In the genomic region with DNA sequence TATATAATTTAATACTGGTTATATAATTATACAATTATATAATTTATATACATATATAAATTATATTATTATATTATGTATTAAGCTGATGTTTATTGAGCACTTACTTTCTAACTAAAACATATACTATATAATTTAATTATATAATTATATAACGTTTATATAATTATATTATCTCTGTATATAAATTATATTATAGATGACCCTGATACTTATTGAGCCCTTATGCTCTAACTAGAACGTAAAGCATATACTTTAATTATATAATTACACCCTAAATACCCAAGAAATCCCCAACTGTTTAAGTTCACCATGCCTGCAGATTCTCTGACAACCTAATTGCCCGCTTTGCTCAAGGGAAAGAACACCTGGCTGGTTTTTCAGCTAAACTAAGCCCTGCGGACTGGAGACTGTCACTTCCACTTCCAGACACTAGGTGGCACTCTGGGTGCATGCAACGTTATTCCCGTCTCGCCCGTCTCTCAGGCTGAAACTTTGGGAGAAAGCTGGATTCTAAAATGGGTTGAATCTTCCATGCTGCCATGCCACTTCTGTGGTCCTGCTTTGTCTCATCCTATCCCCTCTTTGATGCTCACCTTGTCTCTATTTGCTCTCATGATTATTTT, we compare ENCODE assay signal across 9 mouse cellular contexts.
DNase-seq lines count a peak whose midpoint lies in the region; ATAC-seq lines count a peak whose summit lies in the region.
"Had no signal": no experiment of that assay in that cellular context is flagged by ENCODE, and none has a peak within 500 bp of the region (broad histone marks: within the 10 kb centered on the region; RNA-seq: fewer than 3 reads in every experiment).

No protein-coding gene starts in this region.

- WGBS in liver, embryonic 12.5 days (ENCODE audit: insufficient replicate concordance), result 11% methylated on average over 8 of the region's 8 CpGs
- 13% methylated on average over 8 of the region's 8 CpGs for WGBS in forebrain, embryonic 13.5 days
- WGBS in hindbrain, embryonic 16.5 days, result 9% methylated on average over 8 of the region's 8 CpGs
- 14% methylated on average over 8 of the region's 8 CpGs for WGBS in midbrain, embryonic 14.5 days

- DNase-seq in liver, result peak; percentile 57
- peak; percentile 1 for DNase-seq in c-Kit-negative CD71-positive TER-119-positive erythroid progenitor cells, embryonic 14.5 days (ENCODE audit: low read depth, low spot score)
- peak; percentile 77 to 86 for DNase-seq in left cerebral cortex, adult 18-20 months (ENCODE audit: low spot score in 2 of 2)
- DNase-seq in midbrain, embryonic 14.5 days, result peak; percentile 94
- peak; percentile 30 for DNase-seq in thymus, postnatal 0 days (ENCODE audit: low spot score)

- ATAC-seq in liver, embryonic 12.5 days, result no peak
- peak; percentile 44 for ATAC-seq in forebrain, embryonic 13.5 days
- 0 out of 2 replicates have a peak, but pooled peaks have one; percentile 4 for ATAC-seq in hindbrain, embryonic 16.5 days
- peak; percentile 51; the same call in 1 of the 2 replicates for ATAC-seq in midbrain, embryonic 14.5 days (ENCODE audit: low FRiP score, low TSS enrichment)

- no peak overlapping the region for H3K27ac ChIP-seq in liver, embryonic 12.5 days
- no peak overlapping the region for H3K27ac ChIP-seq in forebrain, embryonic 13.5 days
- no peak overlapping the region for H3K27ac ChIP-seq in hindbrain, embryonic 16.5 days (ENCODE audit: low read depth, low read length)
- H3K27ac ChIP-seq in midbrain, embryonic 14.5 days (replicated peaks; ENCODE audit: low read depth, low read length), result no peak overlapping the region
- H3K27ac ChIP-seq: embryonic facial prominence, embryonic 12.5 days had no signal

- no peak overlapping the region for H3K4me3 ChIP-seq in liver, embryonic 12.5 days
- H3K4me3 ChIP-seq in forebrain, embryonic 13.5 days, result no peak overlapping the region
- no peak overlapping the region for H3K4me3 ChIP-seq in hindbrain, embryonic 16.5 days (ENCODE audit: low read length)
- no peak overlapping the region for H3K4me3 ChIP-seq in midbrain, embryonic 14.5 days (replicated peaks; ENCODE audit: low read depth, low read length)
- H3K4me3 ChIP-seq: embryonic facial prominence, embryonic 12.5 days had no signal

- no peak overlapping the region for H3K9ac ChIP-seq in liver, embryonic 12.5 days
- no peak overlapping the region for H3K9ac ChIP-seq in forebrain, embryonic 13.5 days
- H3K9ac ChIP-seq in hindbrain, embryonic 16.5 days (ENCODE audit: low read depth, low read length), result no peak overlapping the region
- H3K9ac ChIP-seq in midbrain, embryonic 14.5 days (replicated peaks; ENCODE audit: low read length), result no peak overlapping the region
- H3K9ac ChIP-seq: embryonic facial prominence, embryonic 12.5 days had no signal

- no peaks in the 10 kb centered on the region for H3K4me1 ChIP-seq in liver, embryonic 12.5 days
- peaks cover 23% of the 10 kb centered on the region for H3K4me1 ChIP-seq in forebrain, embryonic 13.5 days
- no peaks in the 10 kb centered on the region for H3K4me1 ChIP-seq in hindbrain, embryonic 16.5 days (ENCODE audit: control insufficient read depth, insufficient read depth, low read depth, low read length)
- peaks cover 7% of the 10 kb centered on the region; the same call in 1 of the 2 replicates for H3K4me1 ChIP-seq in midbrain, embryonic 14.5 days (ENCODE audit: control insufficient read depth, insufficient read depth, low read length)
- H3K4me1 ChIP-seq: embryonic facial prominence, embryonic 12.5 days had no signal

- H3K4me2 ChIP-seq in liver, embryonic 12.5 days, result no peak overlapping the region
- no peak overlapping the region for H3K4me2 ChIP-seq in forebrain, embryonic 13.5 days
- H3K4me2 ChIP-seq in hindbrain, embryonic 16.5 days (ENCODE audit: low read length), result no peak overlapping the region
- H3K4me2 ChIP-seq in midbrain, embryonic 14.5 days (ENCODE audit: low read length), result no peak overlapping the region
- H3K4me2 ChIP-seq: embryonic facial prominence, embryonic 12.5 days had no signal

- H3K27me3 ChIP-seq in liver, embryonic 12.5 days (replicated peaks), result no peaks in the 10 kb centered on the region
- H3K27me3 ChIP-seq in forebrain, embryonic 13.5 days, result no peaks in the 10 kb centered on the region
- H3K27me3 ChIP-seq in hindbrain, embryonic 16.5 days (replicated peaks; ENCODE audit: control insufficient read depth, insufficient read depth, low read length), result no peaks in the 10 kb centered on the region
- H3K27me3 ChIP-seq in midbrain, embryonic 14.5 days (ENCODE audit: control insufficient read depth, insufficient read depth, low read length), result no peaks in the 10 kb centered on the region
- H3K27me3 ChIP-seq: embryonic facial prominence, embryonic 12.5 days had no signal

- no peaks in the 10 kb centered on the region for H3K9me3 ChIP-seq in liver, embryonic 12.5 days (replicated peaks)
- H3K9me3 ChIP-seq in forebrain, embryonic 13.5 days (replicated peaks), result no peaks in the 10 kb centered on the region
- no peaks in the 10 kb centered on the region for H3K9me3 ChIP-seq in hindbrain, embryonic 16.5 days (ENCODE audit: control insufficient read depth, low read length)
- no peaks in the 10 kb centered on the region for H3K9me3 ChIP-seq in midbrain, embryonic 14.5 days (ENCODE audit: control insufficient read depth, low read length)
- H3K9me3 ChIP-seq: embryonic facial prominence, embryonic 12.5 days had no signal

- no peaks in the 10 kb centered on the region for H3K36me3 ChIP-seq in liver, embryonic 12.5 days
- no peaks in the 10 kb centered on the region for H3K36me3 ChIP-seq in forebrain, embryonic 13.5 days (ENCODE audit: poor library complexity, severe bottlenecking)
- H3K36me3 ChIP-seq in hindbrain, embryonic 16.5 days (ENCODE audit: control insufficient read depth, insufficient read depth, low read length), result no peaks in the 10 kb centered on the region
- no peaks in the 10 kb centered on the region for H3K36me3 ChIP-seq in midbrain, embryonic 14.5 days (ENCODE audit: control insufficient read depth, insufficient read depth, low read length)
- H3K36me3 ChIP-seq: embryonic facial prominence, embryonic 12.5 days had no signal

Comparison
In these comparisons a context has a peak if more than half of its experiments do, and no peak if none do; other contexts are left out.
1. DNase-seq: peak in every context shown above with its lines; median percentile 94 in midbrain, embryonic 14.5 days; 82 in left cerebral cortex, adult 18-20 months; 57 in liver; 30 in thymus, postnatal 0 days; 1 in c-Kit-negative CD71-positive TER-119-positive erythroid progenitor cells, embryonic 14.5 days.